Mouse (Mus musculus): ENCODE results near the gene Ugt1a6a.

- no peak for TF ChIP-seq POLR2A (IDR thresholded peaks at IDR 0.05; ENCODE audit: extremely low read depth, insufficient read depth, low read length)
- TF ChIP-seq CTCF (IDR thresholded peaks at IDR 0.05; ENCODE audit: low read depth, low read length): no peak
Measured at GRCm38 (mm10) chr1:88215466-88216380, 81.1 kb downstream of the Ugt1a6a start.
